Mouse (Mus musculus) stomach, embryonic 16.5 days (tissue): ENCODE data around the gene P2ry6. TPM values are rescaled to one million over a fixed set of nuclear protein-coding genes. Genes with fewer than 3 reads are reported as not detected.

ENCODE experiments used
- ATAC-seq: fragments of 200-750 bp; cut with Nextera tagmentation; 2 replicates; pipeline ENCODE4 v1.8.0; 2017; ENCODE audit warnings: moderate number of reproducible peaks, moderate TSS enrichment; ENCODE audit not compliant: insufficient read depth, low FRiP score
- H3K27ac ChIP-seq: fragments of 300-500 bp; sonication (generic); 2 replicates; pipeline ENCODE4 v1.5.1; 2014; ENCODE audit warnings: low read length
- H3K27me3 ChIP-seq: fragments of 300-500 bp; sonication (generic); 2 replicates; pipeline ENCODE4 v1.6.1; 2014; ENCODE audit warnings: low read length, control low read depth, mixed read lengths; ENCODE audit not compliant: control insufficient read depth, insufficient read depth
- H3K36me3 ChIP-seq: fragments of 300-500 bp; sonication (generic); 2 replicates; pipeline ENCODE4 v1.6.1; 2014; ENCODE audit warnings: low read length; ENCODE audit not compliant: control insufficient read depth, insufficient read depth
- H3K4me1 ChIP-seq: fragments of 300-500 bp; sonication (generic); 2 replicates; pipeline ENCODE4 v1.6.1; 2014; ENCODE audit warnings: low read length, control low read depth, mixed read lengths; ENCODE audit not compliant: control insufficient read depth, insufficient read depth
- H3K4me2 ChIP-seq: fragments of 300-500 bp; sonication (generic); 2 replicates; pipeline ENCODE4 v1.6.1; 2014; ENCODE audit warnings: low read depth, low read length, mixed read lengths
- H3K4me3 ChIP-seq: fragments of 300-500 bp; sonication (generic); replicated peaks from 2 replicates; pipeline ENCODE4 v1.5.1; 2014; ENCODE audit warnings: mild to moderate bottlenecking, low read length
- H3K9ac ChIP-seq: fragments of 300-500 bp; sonication (generic); 2 replicates; pipeline ENCODE4 v1.6.1; 2014; ENCODE audit warnings: low read length
- H3K9me3 ChIP-seq: fragments of 300-500 bp; sonication (generic); replicated peaks from 2 replicates; pipeline ENCODE4 v1.6.1; 2016; ENCODE audit warnings: low read length, control low read depth; ENCODE audit not compliant: control insufficient read depth
- WGBS: fragments of 180-500 bp; shearing (Covaris S2); extraction: QIAGEN DNeasy Blood & Tissue Kit; methylation state at CpG from one replicate; pipeline ENCODE4 v1.1.7; 2014; 5-methylcytosine and 5-hydroxymethylcytosine counted together
- polyA plus RNA-seq: library from polyadenylated mRNA; unstranded; fragments of >200 nt; fragmentation: Nextera tagmentation; extraction: Ambion mirVana; gene quantifications from 2 replicates; pipeline ENCODE4 v1.2.1, GENCODE M21; 2015

The P2ry6 gene
- polyA plus RNA-seq, 1 experiment from 2014 or later: 7.9 TPM

- 75% methylated on average over 2 of the region's 2 CpGs for WGBS
- no peak overlapping the region for H3K4me2 ChIP-seq
- no peak overlapping the region for H3K9ac ChIP-seq
- H3K36me3 ChIP-seq: no peaks in the 10 kb centered on the region
- peaks cover 11% of the 10 kb centered on the region; the same call in 1 of the 2 replicates for H3K4me1 ChIP-seq
- no peaks in the 10 kb centered on the region for H3K9me3 ChIP-seq
- no peak overlapping the region for H3K4me3 ChIP-seq
- H3K27ac ChIP-seq: no peak overlapping the region; the same call in 1 of the 2 replicates
- peaks cover 14% of the 10 kb centered on the region for H3K27me3 ChIP-seq
- no peak for ATAC-seq
Observed at GRCm38 (mm10) chr7:101006201-101006600, 31.8 kb upstream of the P2ry6 start.

- WGBS: 46% methylated on average over 4 of the region's 4 CpGs
- Histone ChIP-seq H3K27ac (no peak overlapping the region), H3K27me3 (0 out of 2 replicates have a peak, but pooled peaks cover 4% of the 10 kb centered on the region), H3K4me3 (no peak overlapping the region), H3K36me3 (no peaks in the 10 kb centered on the region), H3K9me3 (no peaks in the 10 kb centered on the region), H3K4me2 (no peak overlapping the region), H3K4me1 (peaks cover 11% of the 10 kb centered on the region; the same call in 1 of the 2 replicates), H3K9ac (no peak overlapping the region)
- no peak for ATAC-seq
Observed at GRCm38 (mm10) chr7:101005119-101005518, 30.7 kb upstream of the P2ry6 start.

GRCm38 (mm10) chr7:101003442-101004326 lies 29.2 kb upstream of the P2ry6 start:
- Histone ChIP-seq H3K4me1 (peaks cover 11% of the 10 kb centered on the region; the same call in 1 of the 2 replicates), H3K9me3 (no peaks in the 10 kb centered on the region), H3K4me2 (no peak overlapping the region), H3K27me3 (no peaks in the 10 kb centered on the region), H3K36me3 (no peaks in the 10 kb centered on the region), H3K9ac (no peak overlapping the region), H3K4me3 (no peak overlapping the region), H3K27ac (peak overlapping the region; percentile 62; the same call in 1 of the 2 replicates)
- no peak for ATAC-seq
- 52% methylated on average over 11 of the region's 11 CpGs for WGBS

- 71% methylated on average over 6 of the region's 6 CpGs for WGBS
- H3K4me1 ChIP-seq: peaks cover 11% of the 10 kb centered on the region; the same call in 1 of the 2 replicates
Observed at GRCm38 (mm10) chr7:101002274-101002673, 27.8 kb upstream of the P2ry6 start.

DNA sequence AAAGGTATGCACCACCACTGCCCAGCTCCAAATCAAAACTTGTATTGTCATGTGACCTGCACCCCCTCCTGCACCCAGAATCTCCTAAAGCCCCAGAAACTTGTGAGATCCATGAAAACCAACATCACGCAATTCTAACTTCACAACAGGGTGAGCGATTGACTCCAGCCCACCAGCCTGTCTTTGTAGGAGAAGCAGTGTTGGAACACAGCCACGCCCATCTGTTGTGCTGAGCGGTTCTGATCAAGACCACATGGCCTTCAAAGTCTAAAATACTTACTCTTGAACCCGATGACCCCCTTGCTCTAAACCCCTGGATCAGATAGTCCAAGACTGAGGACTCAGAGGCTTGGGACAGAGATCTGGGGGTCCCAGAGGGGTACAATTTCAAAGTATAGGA lies 25.2 kb upstream of the P2ry6 start:
- peaks cover 11% of the 10 kb centered on the region; the same call in 1 of the 2 replicates for H3K4me1 ChIP-seq
- H3K36me3 ChIP-seq: no peaks in the 10 kb centered on the region
- no peak overlapping the region for H3K27ac ChIP-seq
- no peaks in the 10 kb centered on the region for H3K27me3 ChIP-seq
- H3K9me3 ChIP-seq: no peaks in the 10 kb centered on the region
- ATAC-seq: no peak
- H3K9ac ChIP-seq: no peak overlapping the region
- WGBS: 77% methylated on average over 5 of the region's 5 CpGs
- no peak overlapping the region for H3K4me3 ChIP-seq
- H3K4me2 ChIP-seq: no peak overlapping the region

More at GRCm38 (mm10) chr7:101002274-101002673, 27.8 kb upstream of the P2ry6 start:
- Histone ChIP-seq H3K4me3 (no peak overlapping the region), H3K27me3 (no peaks in the 10 kb centered on the region), H3K36me3 (no peaks in the 10 kb centered on the region), H3K9me3 (no peaks in the 10 kb centered on the region), H3K9ac (no peak overlapping the region), H3K27ac (no peak overlapping the region), H3K4me2 (no peak overlapping the region)
- no peak for ATAC-seq

GRCm38 (mm10) chr7:100998578-100998960 lies 24.1 kb upstream of the P2ry6 start:
- no peak overlapping the region for H3K9ac ChIP-seq
- H3K4me1 ChIP-seq: peaks cover 6% of the 10 kb centered on the region; the same call in 1 of the 2 replicates
- no peak overlapping the region for H3K27ac ChIP-seq
- H3K27me3 ChIP-seq: no peaks in the 10 kb centered on the region
- WGBS: 85% methylated on average over 24 of the region's 24 CpGs
- H3K9me3 ChIP-seq: no peaks in the 10 kb centered on the region
- no peak for ATAC-seq
- no peaks in the 10 kb centered on the region for H3K36me3 ChIP-seq
- H3K4me2 ChIP-seq: no peak overlapping the region
- H3K4me3 ChIP-seq: no peak overlapping the region

DNA sequence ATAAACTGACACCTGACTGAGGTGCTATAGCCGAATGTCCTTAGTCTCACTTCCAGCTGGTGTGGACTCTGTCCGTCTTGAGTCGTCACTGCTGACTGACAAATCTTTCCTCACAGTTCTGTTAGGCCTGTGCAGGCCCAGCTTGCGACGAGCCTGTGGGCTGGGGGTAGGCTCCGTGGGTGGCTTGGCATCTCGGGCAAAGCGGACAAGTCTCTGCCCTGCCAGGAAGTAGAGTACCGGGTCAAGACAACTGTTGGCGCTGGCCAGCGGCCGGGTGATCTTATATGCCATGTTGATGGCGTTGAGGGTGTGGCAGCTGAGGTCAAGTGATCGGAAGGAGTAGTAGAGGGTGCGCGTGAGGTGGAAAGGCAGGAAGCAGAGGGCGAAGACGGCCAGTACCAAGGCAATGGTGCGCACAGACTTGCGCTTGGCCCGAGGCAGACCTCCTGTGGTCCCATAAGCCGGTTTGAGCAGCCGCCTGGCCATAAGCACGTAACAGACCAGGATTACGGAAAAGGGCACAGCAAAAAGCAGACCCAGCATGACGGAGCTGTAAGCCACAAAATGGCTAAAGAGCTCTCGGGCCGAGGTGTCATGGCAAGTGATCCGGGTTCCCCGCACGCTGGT lies 23.6 kb upstream of the P2ry6 start:
- H3K36me3 ChIP-seq: no peaks in the 10 kb centered on the region
- no peak overlapping the region for H3K9ac ChIP-seq
- H3K27ac ChIP-seq: no peak overlapping the region
- no peak overlapping the region for H3K4me3 ChIP-seq
- H3K27me3 ChIP-seq: no peaks in the 10 kb centered on the region
- H3K9me3 ChIP-seq: no peaks in the 10 kb centered on the region
- no peak overlapping the region for H3K4me2 ChIP-seq
- ATAC-seq: no peak
- WGBS: 82% methylated on average over 31 of the region's 31 CpGs
- peaks cover 2% of the 10 kb centered on the region; the same call in 1 of the 2 replicates for H3K4me1 ChIP-seq

DNA sequence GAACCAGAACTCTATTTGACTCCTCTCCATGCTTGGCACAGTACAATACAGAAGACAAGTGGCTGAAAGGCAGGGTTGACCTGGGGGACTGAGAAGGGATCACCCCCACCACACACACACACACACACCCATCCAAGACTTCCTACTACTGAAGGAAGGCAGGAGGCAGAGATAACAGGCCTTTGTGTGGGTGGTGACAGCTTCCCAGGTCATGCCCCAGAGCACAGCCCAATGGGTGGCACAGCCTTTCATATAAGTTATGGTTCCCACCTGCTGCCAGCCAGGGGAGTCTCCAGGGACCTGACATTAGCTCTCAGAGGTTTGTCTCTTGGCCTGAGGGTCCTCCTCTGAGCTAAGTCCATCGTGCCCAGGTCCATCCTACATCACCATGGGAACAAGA lies 22.8 kb upstream of the P2ry6 start:
- H3K27me3 ChIP-seq: no peaks in the 10 kb centered on the region
- ATAC-seq: no peak
- no peak overlapping the region for H3K27ac ChIP-seq
- no peaks in the 10 kb centered on the region for H3K36me3 ChIP-seq
- H3K4me3 ChIP-seq: no peak overlapping the region
- no peaks in the 10 kb centered on the region for H3K9me3 ChIP-seq
- H3K4me1 ChIP-seq: 0 out of 2 replicates have a peak, but pooled peaks cover 3% of the 10 kb centered on the region
- no peak overlapping the region for H3K9ac ChIP-seq
- H3K4me2 ChIP-seq: no peak overlapping the region
- WGBS: 79% methylated on average over 1 of the region's 1 CpGs

- 0 out of 2 replicates have a peak, but pooled peaks cover 3% of the 10 kb centered on the region for H3K4me1 ChIP-seq
- ATAC-seq: no peak
- no peak overlapping the region for H3K4me3 ChIP-seq
- H3K9me3 ChIP-seq: no peaks in the 10 kb centered on the region
- 78% methylated on average over 3 of the region's 3 CpGs for WGBS
- H3K27ac ChIP-seq: no peak overlapping the region
- H3K36me3 ChIP-seq: no peaks in the 10 kb centered on the region
- H3K4me2 ChIP-seq: no peak overlapping the region
- H3K27me3 ChIP-seq: no peaks in the 10 kb centered on the region
- H3K9ac ChIP-seq: no peak overlapping the region
Observed at GRCm38 (mm10) chr7:100995951-100996350, 21.5 kb upstream of the P2ry6 start.
